Mouse (Mus musculus) midbrain, embryonic 11.5 days (tissue): Measurements from ENCODE around the gene Efemp2. TPM values are rescaled to one million over a fixed set of nuclear protein-coding genes. Genes with fewer than 3 reads are reported as not detected.
"Not testable (repeated sequence)": the region's sequence is repeated elsewhere in the genome, so short reads cannot be mapped to it uniquely, and the experiment has no call there.

Experiments used
- ATAC-seq: fragments of 200-750 bp; cut with Nextera tagmentation; 2 replicates; pipeline ENCODE4 v1.8.0; 2017; ENCODE audit warnings: moderate TSS enrichment, moderate library complexity; ENCODE audit not compliant: low FRiP score
- DNase-seq: peaks from one replicate; pipeline ENCODE4 v3.0.0; 2015; ENCODE audit warnings: low spot score; ENCODE audit errors: missing footprints
- H3K27ac ChIP-seq: fragments of 300-500 bp; sonication (generic); 2 replicates; pipeline ENCODE4 v1.5.1; 2014; ENCODE audit warnings: low read depth, low read length
- H3K27me3 ChIP-seq: fragments of 300-500 bp; sonication (generic); 2 replicates; pipeline ENCODE4 v1.6.1; 2014; ENCODE audit warnings: mild to moderate bottlenecking, low read length, moderate library complexity, mixed read lengths; ENCODE audit not compliant: control insufficient read depth, insufficient read depth
- H3K36me3 ChIP-seq: fragments of 300-500 bp; sonication (generic); 2 replicates; pipeline ENCODE4 v1.6.1; 2014; ENCODE audit warnings: mild to moderate bottlenecking, low read length, moderate library complexity, mixed read lengths; ENCODE audit not compliant: control insufficient read depth, insufficient read depth
- H3K4me1 ChIP-seq: fragments of 300-500 bp; sonication (generic); 2 replicates; pipeline ENCODE4 v1.6.1; 2014; ENCODE audit warnings: low read length; ENCODE audit not compliant: control insufficient read depth, insufficient read depth
- H3K4me2 ChIP-seq: fragments of 300-500 bp; sonication (generic); 2 replicates; pipeline ENCODE4 v1.6.1; 2014; ENCODE audit warnings: mild to moderate bottlenecking, moderate library complexity
- H3K4me3 ChIP-seq: fragments of 300-500 bp; sonication (generic); 2 replicates; pipeline ENCODE4 v1.5.1; 2014; ENCODE audit warnings: low read depth, low read length
- H3K9ac ChIP-seq: fragments of 300-500 bp; sonication (generic); 2 replicates; pipeline ENCODE4 v1.6.1; 2014; ENCODE audit warnings: low read length
- H3K9me3 ChIP-seq: fragments of 300-500 bp; sonication (generic); 2 replicates; pipeline ENCODE4 v1.6.1; 2016; ENCODE audit warnings: low read length; ENCODE audit not compliant: control insufficient read depth
- WGBS: fragments of 180-500 bp; shearing (Covaris S2); extraction: QIAGEN DNeasy Blood & Tissue Kit; methylation state at CpG from one replicate; pipeline ENCODE4 v1.1.7; 2014; 5-methylcytosine and 5-hydroxymethylcytosine counted together
- polyA plus RNA-seq: library from polyadenylated mRNA; unstranded; fragments of >200 nt; fragmentation: Nextera tagmentation; extraction: Ambion mirVana; gene quantifications from 2 replicates; pipeline ENCODE4 v1.2.1, GENCODE M21; 2014

The Efemp2 gene
- polyA plus RNA-seq, 1 experiment from 2014 or later, result 52.7 TPM

GRCm38 (mm10) chr19:5489721-5490120 lies 16.0 kb downstream of the Efemp2 start:
- H3K4me3 ChIP-seq, result peak overlapping the region; percentile 98
- ATAC-seq, DNase-seq, H3K9me3 ChIP-seq, H3K27me3 ChIP-seq, H3K9ac ChIP-seq: not testable (repeated sequence)
- H3K27ac ChIP-seq, result peak overlapping the region; percentile 99; the same call in 1 of the 2 replicates
- peaks cover 33% of the 10 kb centered on the region for H3K4me1 ChIP-seq
- WGBS, result 58% methylated on average over 10 of the region's 10 CpGs
- peak overlapping the region; percentile 87; the same call in 1 of the 2 replicates for H3K4me2 ChIP-seq
- H3K36me3 ChIP-seq, result peaks cover 12% of the 10 kb centered on the region

DNA sequence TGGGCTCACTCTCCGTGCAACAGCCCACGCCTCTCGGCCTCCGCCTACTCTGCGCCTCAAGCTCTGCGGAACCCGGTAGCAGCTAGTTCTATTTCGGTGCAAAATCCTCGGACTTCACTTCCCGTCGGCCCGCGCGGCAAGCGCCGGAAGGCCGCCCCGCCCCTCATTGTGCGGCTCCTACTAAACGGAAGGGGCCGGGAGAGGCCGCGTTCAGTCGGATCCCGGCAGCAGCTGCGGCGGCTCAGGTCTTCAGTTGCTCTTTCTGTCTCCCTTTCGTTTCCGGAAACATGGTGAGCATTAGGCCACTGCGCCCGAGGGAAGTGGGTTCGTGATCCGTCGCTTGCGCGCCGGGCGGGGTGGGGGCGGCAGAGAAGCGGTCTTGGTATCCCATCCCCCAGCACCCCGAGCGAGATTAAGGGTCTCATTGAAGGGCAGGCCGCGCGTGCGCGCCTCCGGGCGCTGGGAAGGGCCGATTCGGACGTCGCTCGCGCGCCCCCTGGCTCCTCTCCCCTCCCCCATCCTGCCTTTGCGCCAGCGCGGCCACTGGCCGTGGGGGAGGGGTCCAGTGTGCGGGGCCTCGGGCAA lies 16.7 kb downstream of the Efemp2 start, which contains the start of gene Cfl1:
Gene Cfl1 (plus strand): TSS at position 143 of the 585 bp plus-strand sequence.
- Histone ChIP-seq H3K27me3 (no peaks in the 10 kb centered on the region), H3K9me3 (no peaks in the 10 kb centered on the region), H3K27ac (peak within 1 kb of the TSS; percentile 99), H3K9ac (peak within 1 kb of the TSS; percentile 96), H3K36me3 (peaks cover 12% of the 10 kb centered on the region), H3K4me2 (peak within 1 kb of the TSS; percentile 87), H3K4me3 (peak within 1 kb of the TSS; percentile 98), H3K4me1 (peaks cover 33% of the 10 kb centered on the region)
- WGBS, result under 1% methylated on average over 60 of the region's 62 CpGs
- ATAC-seq (peak; percentile 72), DNase-seq (peak; percentile 99)

GRCm38 (mm10) chr19:5490898-5491708 lies 17.3 kb downstream of the Efemp2 start:
- DNase-seq, result peak; percentile 97
- Histone ChIP-seq H3K4me3 (peak overlapping the region; percentile 98), H3K27me3 (no peaks in the 10 kb centered on the region), H3K4me2 (peak overlapping the region; percentile 87), H3K36me3 (peaks cover 12% of the 10 kb centered on the region), H3K27ac (peak overlapping the region; percentile 99), H3K9me3 (no peaks in the 10 kb centered on the region), H3K4me1 (peaks cover 33% of the 10 kb centered on the region), H3K9ac (peak overlapping the region; percentile 96)
- ATAC-seq, result peak; percentile 8; the same call in 1 of the 2 replicates
- WGBS, result under 1% methylated on average over 58 of the region's 59 CpGs

DNA sequence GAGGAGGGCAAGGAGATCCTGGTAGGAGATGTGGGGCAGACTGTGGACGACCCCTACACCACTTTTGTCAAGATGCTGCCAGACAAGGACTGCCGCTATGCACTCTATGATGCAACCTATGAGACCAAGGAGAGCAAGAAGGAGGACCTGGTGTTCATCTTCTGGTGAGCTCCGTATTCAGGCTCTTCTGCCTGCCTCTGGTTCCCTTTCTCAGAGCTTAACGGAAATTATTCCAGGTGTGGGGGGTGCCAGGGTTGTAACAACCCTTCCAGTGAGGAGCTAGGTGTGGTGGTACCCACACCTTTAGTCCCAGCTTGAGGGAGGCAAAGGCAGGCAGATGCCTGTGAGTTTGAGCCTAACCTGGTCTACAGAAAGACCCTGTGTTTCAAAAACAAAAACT lies 18.9 kb downstream of the Efemp2 start:
- WGBS, result 92% methylated on average over 4 of the region's 4 CpGs
- H3K9me3 ChIP-seq, result no peaks in the 10 kb centered on the region
- H3K36me3 ChIP-seq, result peaks cover 14% of the 10 kb centered on the region
- H3K27ac ChIP-seq, result no peak overlapping the region
- ATAC-seq, result no peak
- H3K27me3 ChIP-seq, result no peaks in the 10 kb centered on the region
- no peak overlapping the region for H3K4me3 ChIP-seq
- H3K4me2 ChIP-seq, result no peak overlapping the region
- H3K9ac ChIP-seq, result no peak overlapping the region
- H3K4me1 ChIP-seq, result peaks cover 25% of the 10 kb centered on the region
- no peak for DNase-seq

DNA sequence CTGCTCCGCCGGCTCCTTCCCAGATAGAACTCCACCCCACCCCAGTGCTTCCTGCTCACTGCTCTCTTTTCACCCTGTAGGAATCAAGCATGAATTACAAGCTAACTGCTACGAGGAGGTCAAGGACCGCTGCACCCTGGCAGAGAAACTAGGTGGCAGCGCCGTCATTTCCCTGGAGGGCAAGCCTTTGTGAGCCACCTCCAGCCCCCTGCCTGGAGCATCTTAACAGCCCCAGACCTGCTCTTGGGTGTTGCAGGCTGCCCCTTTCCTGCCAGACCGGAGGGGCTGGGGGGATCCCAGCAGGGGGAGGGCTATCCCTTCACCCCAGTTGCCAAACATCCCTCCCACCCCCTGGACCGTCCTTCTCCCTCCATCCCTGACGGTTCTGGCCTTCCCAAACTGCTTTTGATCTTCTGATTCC lies 19.6 kb downstream of the Efemp2 start:
- not testable (repeated sequence) for ATAC-seq, H3K27me3 ChIP-seq, H3K9ac ChIP-seq, H3K4me2 ChIP-seq, H3K4me3 ChIP-seq, DNase-seq, H3K27ac ChIP-seq, H3K9me3 ChIP-seq
- Histone ChIP-seq H3K36me3 (peaks cover 14% of the 10 kb centered on the region), H3K4me1 (peaks cover 24% of the 10 kb centered on the region)
- WGBS, result 66% methylated on average over 9 of the region's 9 CpGs

- no peak overlapping the region for H3K9ac ChIP-seq
- H3K36me3 ChIP-seq, result peaks cover 14% of the 10 kb centered on the region
- no peak overlapping the region for H3K4me2 ChIP-seq
- no peak for ATAC-seq
- H3K27ac ChIP-seq, result no peak overlapping the region
- whole genome bisulfite sequencing, result 88% methylated on average over 3 of the region's 3 CpGs
- H3K27me3 ChIP-seq, result no peaks in the 10 kb centered on the region
- peaks cover 19% of the 10 kb centered on the region for H3K4me1 ChIP-seq
- DNase-seq, result no peak
- no peak overlapping the region for H3K4me3 ChIP-seq
- no peaks in the 10 kb centered on the region for H3K9me3 ChIP-seq
Measured at GRCm38 (mm10) chr19:5494314-5494713, 20.6 kb downstream of the Efemp2 start.

DNA sequence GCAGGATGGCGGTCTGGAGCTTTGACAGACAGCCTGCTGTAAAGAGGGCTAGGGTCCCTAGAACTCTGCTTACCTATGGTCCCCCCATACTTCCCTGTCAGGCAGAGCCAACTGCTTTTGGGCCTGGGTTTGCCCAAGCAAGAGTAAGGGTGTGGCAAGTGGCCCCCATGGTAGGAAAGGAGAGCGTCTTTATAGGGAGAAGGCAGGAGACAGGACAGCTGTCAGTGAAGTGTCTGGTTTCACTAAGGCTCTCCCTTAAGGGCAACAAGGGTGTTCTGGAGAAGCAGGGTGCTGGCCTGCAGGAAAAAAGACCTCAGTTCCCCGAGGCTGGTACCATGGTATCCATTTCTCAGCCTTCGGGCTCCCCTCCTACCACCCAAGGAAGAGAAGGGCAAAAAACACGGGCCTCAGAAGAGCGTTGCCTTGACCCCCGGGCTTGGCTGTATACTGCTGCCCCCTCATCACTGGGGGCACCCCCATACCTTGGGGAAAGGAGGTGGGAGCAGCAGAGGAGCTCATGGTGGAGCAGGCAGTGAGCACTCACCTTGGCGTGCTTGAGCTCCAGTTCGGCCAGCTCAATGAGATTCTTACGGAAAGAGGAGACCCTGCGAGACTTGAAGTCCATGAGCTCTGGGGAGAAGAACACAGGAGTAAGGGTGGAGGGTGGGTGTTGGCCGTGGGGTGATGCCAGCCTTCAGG lies 21.7 kb downstream of the Efemp2 start:
- ATAC-seq (no peak), DNase-seq (peak; percentile 89)
- Histone ChIP-seq H3K9ac (no peak overlapping the region), H3K9me3 (no peaks in the 10 kb centered on the region), H3K27me3 (no peaks in the 10 kb centered on the region), H3K4me1 (peaks cover 12% of the 10 kb centered on the region), H3K36me3 (peaks cover 14% of the 10 kb centered on the region), H3K27ac (no peak overlapping the region), H3K4me3 (no peak overlapping the region), H3K4me2 (no peak overlapping the region)
- WGBS, result 83% methylated on average over 12 of the region's 12 CpGs

DNA sequence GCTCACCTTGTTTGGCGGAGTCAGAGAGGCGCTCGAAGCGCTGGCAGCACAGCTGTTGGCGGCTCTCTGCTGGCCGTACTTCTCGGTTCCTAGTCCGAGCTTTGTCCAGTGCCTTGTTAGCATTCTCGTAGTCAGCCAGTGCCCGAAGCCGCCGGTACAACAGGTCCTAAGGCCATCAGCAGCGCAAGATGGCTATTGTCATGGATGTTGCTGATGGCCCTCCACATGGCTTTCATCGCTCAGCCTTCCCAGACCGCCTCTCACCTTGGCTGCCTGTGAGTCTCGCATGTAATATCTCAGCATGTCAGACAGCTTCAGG lies 22.3 kb downstream of the Efemp2 start:
- Histone ChIP-seq H3K4me3 (no peak overlapping the region), H3K4me2 (no peak overlapping the region), H3K4me1 (peaks cover 12% of the 10 kb centered on the region), H3K27me3 (no peaks in the 10 kb centered on the region), H3K9me3 (no peaks in the 10 kb centered on the region), H3K36me3 (peaks cover 14% of the 10 kb centered on the region), H3K9ac (no peak overlapping the region), H3K27ac (no peak overlapping the region)
- DNase-seq (no peak), ATAC-seq (no peak)
- 92% methylated on average over 16 of the region's 16 CpGs for WGBS
